Mouse (Mus musculus): ENCODE measurements at regions not wholly inside any gene's neighbourhood (a gene's known extent, or its start where the extent isn't known, plus 50 kb on each side); places are given as distances from the start of the nearest gene placed in this dataset.

DNA sequence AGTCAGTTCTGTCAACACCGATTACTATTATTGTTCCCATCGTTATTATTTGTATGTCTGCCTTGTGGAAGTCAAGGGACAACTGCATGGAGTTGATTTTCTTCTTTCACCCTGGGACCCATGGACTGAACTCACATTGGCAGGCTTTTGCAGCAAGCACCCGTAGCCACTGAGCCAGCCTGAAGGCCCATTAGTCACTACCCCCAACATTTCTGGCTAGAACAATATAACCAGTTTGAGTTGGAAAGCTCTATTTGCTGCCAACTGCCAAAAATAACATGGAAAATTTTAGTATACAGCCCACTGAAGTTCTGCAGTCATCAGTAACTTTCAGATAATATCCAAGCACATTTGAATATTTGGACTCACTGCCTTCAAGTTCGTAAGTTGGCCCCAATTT lies 133.9 kb downstream of the Nuf2 start:
- no peaks in the 10 kb centered on the region for H3K4me1 ChIP-seq (ENCODE audit: control insufficient read depth in 1 of 2, insufficient read depth in 2 of 2, low read length in 2 of 2)
- H3K9me3 ChIP-seq (replicated peaks; ENCODE audit: insufficient read depth, low read length), result no peaks in the 10 kb centered on the region
- no peak overlapping the region for H3K27ac ChIP-seq (ENCODE audit: control insufficient read depth, low read depth, low read length)
- no peaks in the 10 kb centered on the region for H3K36me3 ChIP-seq (ENCODE audit: control insufficient read depth in 1 of 2, insufficient read depth in 2 of 2, low read length in 2 of 2)
- DNase-seq (ENCODE audit: low read depth, low spot score), result no peak
- H3K9ac ChIP-seq (ENCODE audit: control insufficient read depth, low read depth, low read length, poor library complexity, severe bottlenecking), result no peak overlapping the region
- no peak overlapping the region for H3K4me3 ChIP-seq (ENCODE audit: control insufficient read depth in 1 of 2, insufficient read depth in 1 of 2, low read depth in 2 of 2, low read length in 2 of 2)
- H3K79me2 ChIP-seq (ENCODE audit: control insufficient read depth, insufficient read depth, low read length, poor library complexity), result no peaks in the 10 kb centered on the region
- no peaks in the 10 kb centered on the region for H3K27me3 ChIP-seq (ENCODE audit: control insufficient read depth in 1 of 2, insufficient read depth in 2 of 2, low read length in 2 of 2)
- TF ChIP-seq POLR2AphosphoS2 (IDR thresholded peaks at IDR 0.05; ENCODE audit: low read length) (no peak), RAD21 (IDR thresholded peaks at IDR 0.05; ENCODE audit: low read depth, low read length) (no peak), E2F4 (IDR thresholded peaks at IDR 0.05; ENCODE audit: borderline replicate concordance, low read depth, low read length) (no peak), TAL1 (IDR thresholded peaks at IDR 0.05; ENCODE audit: low read length) (no peak), JUND (IDR thresholded peaks at IDR 0.05; ENCODE audit: low read depth, low read length) (no peak), ZC3H11A (IDR thresholded peaks at IDR 0.05; ENCODE audit: low read depth, low read length) (no peak), SIN3A (IDR thresholded peaks at IDR 0.05; ENCODE audit: low read length) (no peak), RCOR1 (IDR thresholded peaks at IDR 0.05; ENCODE audit: low read depth, low read length) (no peak), USF1 (IDR thresholded peaks at IDR 0.05; ENCODE audit: low read depth, low read length) (no peak), ETS1 (IDR thresholded peaks at IDR 0.05; ENCODE audit: low read depth, low read length) (no peak), ZMIZ1 (IDR thresholded peaks at IDR 0.05; ENCODE audit: low read depth, low read length) (no peak), USF2 (IDR thresholded peaks at IDR 0.05; ENCODE audit: borderline replicate concordance in 1 of 2, insufficient read depth in 1 of 2, low read depth in 1 of 2, low read length in 2 of 2) (no peak), TCF12 (IDR thresholded peaks at IDR 0.05; ENCODE audit: low read depth, low read length) (no peak), BHLHE40 (IDR thresholded peaks at IDR 0.05; ENCODE audit: borderline replicate concordance, low read depth, low read length) (no peak), MYB (IDR thresholded peaks at IDR 0.05; ENCODE audit: low read depth, low read length) (no peak)

GRCm38 (mm10) chr1:169387056-169387455 lies 144.2 kb downstream of the Nuf2 start:
- no peak overlapping the region for H3K27ac ChIP-seq (ENCODE audit: control insufficient read depth, low read depth, low read length)
- H3K9ac ChIP-seq (ENCODE audit: control insufficient read depth, low read depth, low read length, poor library complexity, severe bottlenecking), result no peak overlapping the region
- no peak for DNase-seq (ENCODE audit: low read depth, low spot score)
- no peaks in the 10 kb centered on the region for H3K9me3 ChIP-seq (replicated peaks; ENCODE audit: insufficient read depth, low read length)
- TF ChIP-seq SIN3A (IDR thresholded peaks at IDR 0.05; ENCODE audit: low read length) (no peak), HCFC1 (IDR thresholded peaks at IDR 0.05; ENCODE audit: low read depth, low read length) (no peak), POLR2A (IDR thresholded peaks at IDR 0.05; ENCODE audit: control insufficient read depth in 1 of 2, insufficient read depth in 1 of 2, low read depth in 1 of 2, low read length in 2 of 2, poor library complexity in 1 of 2) (no peak), ZKSCAN1 (IDR thresholded peaks at IDR 0.05; ENCODE audit: low read depth, low read length) (no peak), TCF12 (IDR thresholded peaks at IDR 0.05; ENCODE audit: low read depth, low read length) (no peak), ELF1 (IDR thresholded peaks at IDR 0.05; ENCODE audit: low read depth, low read length) (no peak), POLR2AphosphoS5 (IDR thresholded peaks at IDR 0.05; ENCODE audit: borderline replicate concordance, low read depth, low read length) (no peak), MXI1 (IDR thresholded peaks at IDR 0.05; ENCODE audit: low read depth, low read length) (no peak), MYC (IDR thresholded peaks at IDR 0.05; ENCODE audit: low read depth, low read length) (no peak), UBTF (IDR thresholded peaks at IDR 0.05; ENCODE audit: borderline replicate concordance, insufficient read depth, low read depth, low read length) (no peak), ZMIZ1 (IDR thresholded peaks at IDR 0.05; ENCODE audit: low read depth, low read length) (no peak), SMC3 (IDR thresholded peaks at IDR 0.05; ENCODE audit: low read depth, low read length) (no peak), NELFE (IDR thresholded peaks at IDR 0.05; ENCODE audit: low read depth, low read length) (no peak), ETS1 (IDR thresholded peaks at IDR 0.05; ENCODE audit: low read depth, low read length) (no peak)
- no peaks in the 10 kb centered on the region for H3K4me1 ChIP-seq (ENCODE audit: control insufficient read depth in 1 of 2, insufficient read depth in 2 of 2, low read length in 2 of 2)
- H3K4me3 ChIP-seq (ENCODE audit: control insufficient read depth in 1 of 2, insufficient read depth in 1 of 2, low read depth in 2 of 2, low read length in 2 of 2), result no peak overlapping the region
- no peaks in the 10 kb centered on the region for H3K36me3 ChIP-seq (ENCODE audit: control insufficient read depth in 1 of 2, insufficient read depth in 2 of 2, low read length in 2 of 2)
- H3K27me3 ChIP-seq (ENCODE audit: control insufficient read depth in 1 of 2, insufficient read depth in 2 of 2, low read length in 2 of 2), result no peaks in the 10 kb centered on the region
- no peaks in the 10 kb centered on the region for H3K79me2 ChIP-seq (ENCODE audit: control insufficient read depth, insufficient read depth, low read length, poor library complexity)

All from MEL (cell line).